Mouse (Mus musculus) heart, embryonic 13.5 days (tissue): ENCODE measurements around the gene Abraxas1. TPM values are rescaled to one million over a fixed set of nuclear protein-coding genes. Genes with fewer than 3 reads are reported as not detected.
A peak's percentile ranks its signal among the peaks of the same experiment; 100 is the strongest.

Experiments
- ATAC-seq: fragments of 200-750 bp; cut with Nextera tagmentation; 2 replicates; pipeline ENCODE4 v1.8.0; 2017; ENCODE audit warnings: moderate TSS enrichment; ENCODE audit not compliant: insufficient number of reproducible peaks, low FRiP score, low TSS enrichment; ENCODE audit errors: extremely low read depth
- H3K27ac ChIP-seq: fragments of 300-500 bp; sonication (generic); replicated peaks from 2 replicates; pipeline ENCODE4 v1.5.1; 2015; ENCODE audit warnings: moderate library complexity, mild to moderate bottlenecking, inconsistent platforms
- H3K27me3 ChIP-seq: fragments of 300-500 bp; sonication (generic); replicated peaks from 2 replicates; pipeline ENCODE4 v1.6.1; 2015; ENCODE audit warnings: mild to moderate bottlenecking, inconsistent platforms
- H3K36me3 ChIP-seq: fragments of 300-500 bp; sonication (generic); 2 replicates; pipeline ENCODE4 v1.6.1; 2015; ENCODE audit warnings: mild to moderate bottlenecking, inconsistent platforms
- H3K4me1 ChIP-seq: fragments of 300-500 bp; sonication (generic); 2 replicates; pipeline ENCODE4 v1.6.1; 2015; ENCODE audit warnings: inconsistent platforms
- H3K4me2 ChIP-seq: fragments of 300-500 bp; sonication (generic); 2 replicates; pipeline ENCODE4 v1.6.1; 2015; ENCODE audit warnings: inconsistent platforms, mild to moderate bottlenecking, moderate library complexity
- H3K4me3 ChIP-seq: fragments of 300-500 bp; sonication (generic); 2 replicates; pipeline ENCODE4 v1.5.1; 2015; ENCODE audit warnings: moderate library complexity, mild to moderate bottlenecking, inconsistent platforms
- H3K9ac ChIP-seq: fragments of 300-500 bp; sonication (generic); 2 replicates; pipeline ENCODE4 v1.6.1; 2015; ENCODE audit warnings: inconsistent platforms, mild to moderate bottlenecking, moderate library complexity
- H3K9me3 ChIP-seq: fragments of 300-500 bp; sonication (generic); 2 replicates; pipeline ENCODE4 v1.6.1; 2016; ENCODE audit warnings: inconsistent platforms
- WGBS: fragments of 180-500 bp; shearing (Covaris S2); methylation state at CpG from one replicate; pipeline ENCODE4 v1.1.7; 2015; ENCODE audit warnings: mixed read lengths; 5-methylcytosine and 5-hydroxymethylcytosine counted together
- polyA plus RNA-seq: library from polyadenylated mRNA; unstranded; fragments of >200 nt; fragmentation: Nextera tagmentation; extraction: Ambion mirVana; gene quantifications from 2 replicates; pipeline ENCODE4 v1.2.1, GENCODE M21; 2015

Abraxas1 gene
- polyA plus RNA-seq, 1 experiment from 2014 or later: 26.0 TPM

- peak overlapping the region; percentile 78 for H3K4me3 ChIP-seq
- H3K4me2 ChIP-seq: peak overlapping the region; percentile 90
- peak overlapping the region; percentile 92 for H3K9ac ChIP-seq
- H3K36me3 ChIP-seq: peaks cover 15% of the 10 kb centered on the region
- WGBS: 1% methylated on average over 22 of the region's 22 CpGs
- peaks cover 34% of the 10 kb centered on the region for H3K4me1 ChIP-seq
- peak overlapping the region; percentile 96 for H3K27ac ChIP-seq
- H3K27me3 ChIP-seq: peaks cover 13% of the 10 kb centered on the region
- H3K9me3 ChIP-seq: peaks cover 11% of the 10 kb centered on the region
- 0 out of 2 replicates have a peak, but pooled peaks have one; percentile 9 for ATAC-seq
Observed at GRCm38 (mm10) chr5:100846599-100846920, 25.8 kb upstream of the Abraxas1 start.

GRCm38 (mm10) chr5:100845848-100846598 is 25.3 kb upstream of the Abraxas1 start:
- peak overlapping the region; percentile 96 for H3K27ac ChIP-seq
- peak; percentile 57; the same call in 1 of the 2 replicates for ATAC-seq
- H3K9ac ChIP-seq: peak overlapping the region; percentile 92
- H3K4me3 ChIP-seq: peak overlapping the region; percentile 78
- H3K27me3 ChIP-seq: peaks cover 13% of the 10 kb centered on the region
- H3K9me3 ChIP-seq: peaks cover 11% of the 10 kb centered on the region
- peaks cover 19% of the 10 kb centered on the region for H3K36me3 ChIP-seq
- WGBS: under 1% methylated on average over 52 of the region's 52 CpGs
- peaks cover 36% of the 10 kb centered on the region for H3K4me1 ChIP-seq
- H3K4me2 ChIP-seq: peak overlapping the region; percentile 90

DNA sequence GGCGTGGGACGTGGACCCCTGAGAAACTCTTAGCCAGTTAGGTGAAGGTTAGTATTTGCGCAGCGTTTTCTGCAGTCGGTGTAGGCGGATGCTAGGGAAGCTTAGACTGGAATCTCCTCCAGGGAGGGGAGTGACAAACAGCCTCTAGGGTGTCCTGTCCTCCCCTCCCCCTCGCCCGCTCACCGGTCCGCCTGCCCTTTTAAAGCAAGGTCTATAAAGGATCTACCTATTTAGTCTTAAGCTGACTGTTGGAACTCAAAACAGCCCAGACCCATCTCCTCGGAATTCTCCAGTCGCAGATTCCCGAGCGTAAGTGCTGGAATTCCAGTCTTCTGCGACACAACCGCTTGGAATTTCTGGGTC is 24.7 kb upstream of the Abraxas1 start, which contains the start of gene Gpat3:
Gene Gpat3, plus strand, starts transcription at position 229 of the 363 bp plus-strand sequence.
- H3K27me3 ChIP-seq: peaks cover 13% of the 10 kb centered on the region
- peak within 1 kb of the TSS; percentile 96 for H3K27ac ChIP-seq
- WGBS: 0% methylated on average over 16 of the region's 16 CpGs
- peak within 1 kb of the TSS; percentile 92 for H3K9ac ChIP-seq
- ATAC-seq: 0 out of 2 replicates have a peak, but pooled peaks have one; percentile 28
- H3K36me3 ChIP-seq: peaks cover 19% of the 10 kb centered on the region
- peak within 1 kb of the TSS; percentile 90 for H3K4me2 ChIP-seq
- peaks cover 11% of the 10 kb centered on the region for H3K9me3 ChIP-seq
- peaks cover 37% of the 10 kb centered on the region for H3K4me1 ChIP-seq
- H3K4me3 ChIP-seq: peak within 1 kb of the TSS; percentile 78

- Histone ChIP-seq H3K9me3 (peaks cover 11% of the 10 kb centered on the region), H3K4me3 (peak overlapping the region; percentile 78), H3K9ac (peak overlapping the region; percentile 92), H3K36me3 (peaks cover 17% of the 10 kb centered on the region), H3K4me2 (peak overlapping the region; percentile 90), H3K27ac (peak overlapping the region; percentile 96; the same call in 1 of the 2 replicates), H3K27me3 (peaks cover 13% of the 10 kb centered on the region), H3K4me1 (peaks cover 37% of the 10 kb centered on the region)
- ATAC-seq: no peak
- 42% methylated on average over 3 of the region's 3 CpGs for WGBS
Observed at GRCm38 (mm10) chr5:100844485-100844884, 23.7 kb upstream of the Abraxas1 start.

GRCm38 (mm10) chr5:100837907-100838306 is 17.1 kb upstream of the Abraxas1 start:
- ATAC-seq: peak; percentile 66; the same call in 1 of the 2 replicates
- peaks cover 11% of the 10 kb centered on the region for H3K9me3 ChIP-seq
- peaks cover 18% of the 10 kb centered on the region for H3K36me3 ChIP-seq
- no peak overlapping the region for H3K9ac ChIP-seq
- WGBS: 15% methylated on average over 7 of the region's 7 CpGs
- peaks cover 33% of the 10 kb centered on the region for H3K4me1 ChIP-seq
- no peaks in the 10 kb centered on the region for H3K27me3 ChIP-seq
- H3K4me2 ChIP-seq: no peak overlapping the region
- H3K27ac ChIP-seq: peak overlapping the region; percentile 83
- no peak overlapping the region for H3K4me3 ChIP-seq

DNA sequence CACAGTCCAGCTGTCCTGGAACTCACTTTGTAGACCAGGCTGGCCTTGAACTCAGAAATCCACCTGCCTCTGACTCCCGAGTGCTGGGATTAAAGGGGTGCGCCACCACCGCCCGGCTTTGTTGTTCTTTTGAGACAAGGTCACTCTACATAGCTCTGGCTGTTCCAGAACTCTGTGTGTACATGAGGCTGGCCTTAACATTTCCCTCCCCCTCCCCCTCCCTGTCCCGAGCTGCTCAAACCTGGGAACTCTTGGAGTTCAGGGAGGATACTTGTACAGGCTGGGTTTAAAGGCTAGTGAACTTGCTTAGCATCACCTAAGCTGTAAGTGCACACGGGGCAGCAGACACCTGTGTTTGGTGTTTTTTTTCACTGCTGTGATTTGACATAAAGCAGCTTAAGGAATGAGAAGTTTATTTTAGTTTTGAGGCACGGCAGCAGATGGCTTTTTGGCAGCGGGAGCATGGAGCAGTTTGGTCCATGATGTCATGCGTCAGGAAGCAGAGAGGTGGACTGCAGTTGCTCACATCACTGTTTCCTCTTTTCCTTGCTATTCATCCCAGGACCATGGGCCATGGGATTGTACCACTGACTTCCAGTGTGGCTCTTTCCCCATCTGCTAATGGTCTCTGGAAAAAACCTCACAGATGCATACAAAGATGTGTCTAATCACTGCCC is 15.2 kb upstream of the Abraxas1 start:
- Histone ChIP-seq H3K36me3 (0 out of 2 replicates have a peak, but pooled peaks cover 4% of the 10 kb centered on the region), H3K4me3 (no peak overlapping the region), H3K9me3 (no peaks in the 10 kb centered on the region), H3K27me3 (no peaks in the 10 kb centered on the region), H3K4me2 (peak overlapping the region; percentile 31), H3K9ac (no peak overlapping the region), H3K27ac (peak overlapping the region; percentile 87), H3K4me1 (peaks cover 30% of the 10 kb centered on the region)
- 27% methylated on average over 9 of the region's 9 CpGs for WGBS
- ATAC-seq: no peak

DNA sequence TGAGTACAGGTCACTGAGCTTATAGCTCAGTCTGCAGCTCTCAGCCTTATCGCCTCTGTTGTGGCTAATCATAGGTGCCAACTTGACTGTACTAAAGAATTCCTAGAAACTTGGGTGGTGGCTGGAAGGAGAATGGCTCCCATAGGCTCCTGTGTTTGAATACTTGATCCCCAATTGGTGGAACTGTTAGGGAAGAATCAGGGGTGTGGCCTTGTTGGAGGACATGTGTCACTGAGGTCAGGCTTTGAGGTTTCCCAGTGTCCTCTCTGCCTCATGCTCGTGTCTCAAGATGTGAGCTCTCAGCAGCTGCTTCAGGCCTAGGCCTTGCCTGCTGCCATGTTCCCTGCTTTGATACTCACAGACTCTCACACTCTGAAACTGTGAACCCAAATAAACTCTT is 13.1 kb upstream of the Abraxas1 start:
- Histone ChIP-seq H3K9me3 (no peaks in the 10 kb centered on the region), H3K4me3 (no peak overlapping the region), H3K27me3 (no peaks in the 10 kb centered on the region), H3K4me2 (no peak overlapping the region), H3K4me1 (peaks cover 29% of the 10 kb centered on the region), H3K36me3 (0 out of 2 replicates have a peak, but pooled peaks cover 4% of the 10 kb centered on the region), H3K9ac (no peak overlapping the region), H3K27ac (no peak overlapping the region)
- ATAC-seq: no peak
- 80% methylated on average over 2 of the region's 2 CpGs for WGBS

DNA sequence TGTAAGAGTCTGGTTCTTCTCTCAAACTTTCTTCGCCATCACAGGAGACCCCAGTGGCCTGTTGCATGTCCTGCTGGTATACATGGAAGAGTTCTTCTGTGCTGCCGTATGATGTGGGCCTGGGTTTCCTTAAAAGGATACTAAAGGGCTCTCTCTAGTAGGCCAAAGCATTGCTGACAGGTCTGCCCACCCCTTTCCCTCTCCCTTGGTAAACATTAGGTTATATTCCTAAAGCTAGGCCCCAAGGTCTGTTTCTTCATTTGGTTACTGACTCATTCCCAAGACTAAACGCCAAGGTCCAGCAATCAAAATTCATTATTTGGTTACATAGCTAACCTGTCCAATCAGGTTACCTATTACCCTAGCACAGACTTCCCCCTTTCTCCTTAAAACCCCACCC is 11.9 kb upstream of the Abraxas1 start:
- Histone ChIP-seq H3K9ac (no peak overlapping the region), H3K27ac (no peak overlapping the region), H3K4me2 (no peak overlapping the region), H3K9me3 (no peaks in the 10 kb centered on the region), H3K4me1 (peaks cover 21% of the 10 kb centered on the region), H3K4me3 (no peak overlapping the region), H3K27me3 (no peaks in the 10 kb centered on the region), H3K36me3 (0 out of 2 replicates have a peak, but pooled peaks cover 4% of the 10 kb centered on the region)
- 77% methylated on average over 3 of the region's 3 CpGs for WGBS
- no peak for ATAC-seq

DNA sequence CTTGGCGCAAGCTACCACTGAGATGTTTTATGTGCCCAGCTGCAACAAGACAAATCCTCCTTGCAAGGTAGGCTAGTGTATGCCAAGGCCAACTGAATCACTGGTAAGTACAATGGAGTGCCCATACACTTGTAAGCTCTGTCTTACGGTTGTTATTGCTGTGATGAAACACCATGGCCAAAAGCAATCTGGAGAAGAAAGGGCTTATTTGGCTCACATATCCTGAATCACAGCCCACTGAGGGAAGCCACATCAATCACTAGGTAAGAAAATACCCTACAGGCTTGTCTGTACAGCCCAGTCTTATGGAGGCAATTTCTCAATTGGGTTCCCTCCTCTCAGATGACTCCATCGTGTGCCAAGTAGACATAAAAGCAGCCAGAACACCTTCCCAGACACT is 7.9 kb upstream of the Abraxas1 start:
- H3K4me2 ChIP-seq: no peak overlapping the region
- H3K9ac ChIP-seq: no peak overlapping the region
- ATAC-seq: no peak
- H3K27ac ChIP-seq: no peak overlapping the region
- H3K27me3 ChIP-seq: no peaks in the 10 kb centered on the region
- H3K4me1 ChIP-seq: no peaks in the 10 kb centered on the region
- 77% methylated on average over 3 of the region's 3 CpGs for WGBS
- H3K36me3 ChIP-seq: no peaks in the 10 kb centered on the region
- H3K4me3 ChIP-seq: no peak overlapping the region
- H3K9me3 ChIP-seq: no peaks in the 10 kb centered on the region

- no peaks in the 10 kb centered on the region for H3K9me3 ChIP-seq
- ATAC-seq: no peak
- no peak overlapping the region for H3K27ac ChIP-seq
- WGBS: 63% methylated on average over 7 of the region's 7 CpGs
- no peak overlapping the region for H3K9ac ChIP-seq
- H3K4me2 ChIP-seq: no peak overlapping the region
- H3K27me3 ChIP-seq: no peaks in the 10 kb centered on the region
- no peaks in the 10 kb centered on the region for H3K36me3 ChIP-seq
- H3K4me1 ChIP-seq: no peaks in the 10 kb centered on the region
- no peak overlapping the region for H3K4me3 ChIP-seq
Observed at GRCm38 (mm10) chr5:100826531-100826930, 5.8 kb upstream of the Abraxas1 start.

GRCm38 (mm10) chr5:100825975-100826374 is 5.2 kb upstream of the Abraxas1 start:
- ATAC-seq: no peak
- H3K27me3 ChIP-seq: no peaks in the 10 kb centered on the region
- WGBS: 20% methylated on average over 2 of the region's 2 CpGs

More at GRCm38 (mm10) chr5:100825975-100826374, 5.2 kb upstream of the Abraxas1 start:
- no peaks in the 10 kb centered on the region for H3K9me3 ChIP-seq
- no peak overlapping the region for H3K4me2 ChIP-seq
- no peaks in the 10 kb centered on the region for H3K36me3 ChIP-seq
- H3K27ac ChIP-seq: no peak overlapping the region
- H3K9ac ChIP-seq: no peak overlapping the region
- H3K4me1 ChIP-seq: peaks cover 4% of the 10 kb centered on the region
- H3K4me3 ChIP-seq: no peak overlapping the region
